16 mouse cellular contexts compared by ENCODE assay signal in genomic region chr19:12143356-12143755, GRCm38 (mm10). TPM values are rescaled to one million over a fixed set of nuclear protein-coding genes. Genes with fewer than 3 reads are reported as not detected.
DNase-seq lines count a peak whose midpoint lies in the region; ATAC-seq and TF ChIP-seq lines count a peak whose summit lies in the region.
"Had no signal": no experiment of that assay in that cellular context is flagged by ENCODE, and none has a peak within 500 bp of the region (broad histone marks: within the 10 kb centered on the region; RNA-seq: fewer than 3 reads in every experiment).

No protein-coding gene starts in this region.

- no peaks in the 10 kb centered on the region for H3K4me1 ChIP-seq in limb, embryonic 14.5 days (ENCODE audit: control insufficient read depth, insufficient read depth, low read length)
- H3K4me1 ChIP-seq in limb, embryonic 10.5 days: peaks cover 8% of the 10 kb centered on the region; the same call in 1 of the 2 replicates
- H3K4me1 ChIP-seq: heart, embryonic 13.5 days; neural tube, embryonic 12.5 days had no signal

- TF ChIP-seq CTCF in layer of hippocampus, adult 2 months (conservative IDR thresholded peaks at IDR 0.05): no peak

- TF ChIP-seq POLR2A in limb, embryonic 14.5 days (IDR thresholded peaks at IDR 0.05; ENCODE audit: borderline replicate concordance, extremely low read depth, insufficient read depth, insufficient read length): no peak

- H3K9me3 ChIP-seq in limb, embryonic 14.5 days (ENCODE audit: control insufficient read depth, low read length): no peaks in the 10 kb centered on the region
- H3K9me3 ChIP-seq in limb, embryonic 10.5 days (replicated peaks): no peaks in the 10 kb centered on the region
- H3K9me3 ChIP-seq: G1E; heart, embryonic 13.5 days; neural tube, embryonic 12.5 days had no signal

- H3K4me2 ChIP-seq in limb, embryonic 14.5 days (replicated peaks; ENCODE audit: low read depth, low read length, severe bottlenecking): no peak overlapping the region
- H3K4me2 ChIP-seq: heart, embryonic 13.5 days; neural tube, embryonic 12.5 days had no signal

- H3K27me3 ChIP-seq in limb, embryonic 14.5 days (ENCODE audit: control insufficient read depth, insufficient read depth, low read length): no peaks in the 10 kb centered on the region
- no peaks in the 10 kb centered on the region for H3K27me3 ChIP-seq in limb, embryonic 10.5 days (ENCODE audit: low read depth, poor library complexity, severe bottlenecking)
- H3K27me3 ChIP-seq: heart, embryonic 13.5 days; neural tube, embryonic 12.5 days had no signal

- no peak overlapping the region for H3K27ac ChIP-seq in limb, embryonic 14.5 days (replicated peaks; ENCODE audit: low read depth, low read length)
- H3K27ac ChIP-seq in limb, embryonic 10.5 days: no peak overlapping the region
- H3K27ac ChIP-seq in layer of hippocampus, adult 2 months: peak overlapping the region; percentile 78
- H3K27ac ChIP-seq: heart, embryonic 13.5 days; neural tube, embryonic 12.5 days had no signal

- no peaks in the 10 kb centered on the region for H3K36me3 ChIP-seq in limb, embryonic 14.5 days (ENCODE audit: control insufficient read depth, insufficient read depth, low read length)
- H3K36me3 ChIP-seq in limb, embryonic 10.5 days: no peaks in the 10 kb centered on the region
- H3K36me3 ChIP-seq: G1E; heart, embryonic 13.5 days; neural tube, embryonic 12.5 days had no signal

- no peak for ATAC-seq in limb, embryonic 14.5 days (ENCODE audit: low FRiP score, low read depth)
- no peak for ATAC-seq in megakaryocyte progenitor cell, adult 5-6 weeks (replicated peaks; ENCODE audit: poor library complexity)

- DNase-seq in embryo, embryonic 10 days (ENCODE audit: low spot score): peak; percentile 4
- DNase-seq in embryo, embryonic 9.5 days (ENCODE audit: extremely low spot score): no peak
- peak; percentile 17 for DNase-seq in limb, embryonic 14.5 days (ENCODE audit: low spot score)
- no peak for DNase-seq in limb, embryonic 10.5 days (ENCODE audit: low spot score)
- peak; percentile 72 to 87 for DNase-seq in layer of hippocampus, adult 2 months (ENCODE audit: low spot score in 2 of 2)
- DNase-seq in right cerebral cortex, postnatal 10 days (ENCODE audit: low spot score in 2 of 2): peak; percentile 59 to 81
- no peak for DNase-seq in kidney, adult 11 months
- DNase-seq: cerebellum, adult 11 months; lung, adult 18-20 months had no signal

- H3K9ac ChIP-seq in limb, embryonic 14.5 days (ENCODE audit: low read depth, low read length, severe bottlenecking): no peak overlapping the region
- H3K9ac ChIP-seq: heart, embryonic 13.5 days; neural tube, embryonic 12.5 days had no signal

- 23% methylated on average over 1 of the region's 1 CpGs for WGBS in limb, embryonic 14.5 days
- WGBS in limb, embryonic 10.5 days: 37% methylated on average over 1 of the region's 1 CpGs

- no peak overlapping the region for H3K4me3 ChIP-seq in limb, embryonic 14.5 days (replicated peaks; ENCODE audit: low read length)
- H3K4me3 ChIP-seq in limb, embryonic 10.5 days: no peak overlapping the region
- no peak overlapping the region for H3K4me3 ChIP-seq in layer of hippocampus, adult 2 months
- H3K4me3 ChIP-seq: heart, embryonic 13.5 days; neural tube, embryonic 12.5 days had no signal

RNA-seq across cellular contexts. Expression of gene Olfr76, which starts 20.4 kb away (rescaled TPM):
- not detected in 2 replicates for polyA plus RNA-seq in limb, embryonic 14.5 days (2012; rRNA removed)
- not detected in 2 replicates for polyA plus RNA-seq in limb, embryonic 14.5 days (2014; fragmentation: Nextera tagmentation; extraction: Ambion mirVana)
- polyA plus RNA-seq in limb, embryonic 10.5 days (2016; fragmentation: Nextera tagmentation; extraction: Ambion mirVana): not detected in 2 replicates
- not detected for total RNA-seq in layer of hippocampus, adult 2 months (2021)
- not detected in 2 replicates for total RNA-seq in megakaryocyte progenitor cell, adult 5-6 weeks (2015)
- total RNA-seq in megakaryocyte progenitor cell, adult 5-6 weeks (2017): not detected in 2 replicates
- total RNA-seq: megakaryocyte-erythroid progenitor cell, adult 5-6 weeks had no signal
- polyA plus RNA-seq: G1E; heart, embryonic 13.5 days; large intestine, adult 2 months; neural tube, embryonic 12.5 days; spleen, adult 2 months had no signal

RNA-seq across cellular contexts. Expression of gene Olfr1555-ps1, which starts 26.6 kb away (rescaled TPM):
- polyA plus RNA-seq in limb, embryonic 14.5 days (2012; rRNA removed): not detected in 2 replicates
- not detected in 2 replicates for polyA plus RNA-seq in limb, embryonic 14.5 days (2014; fragmentation: Nextera tagmentation; extraction: Ambion mirVana)
- not detected in 2 replicates for polyA plus RNA-seq in limb, embryonic 10.5 days (2016; fragmentation: Nextera tagmentation; extraction: Ambion mirVana)
- total RNA-seq in layer of hippocampus, adult 2 months (2021): not detected
- not detected in 2 replicates for total RNA-seq in megakaryocyte progenitor cell, adult 5-6 weeks (2015)
- not detected in 2 replicates for total RNA-seq in megakaryocyte progenitor cell, adult 5-6 weeks (2017)
- total RNA-seq: megakaryocyte-erythroid progenitor cell, adult 5-6 weeks had no signal
- polyA plus RNA-seq: G1E; heart, embryonic 13.5 days; large intestine, adult 2 months; neural tube, embryonic 12.5 days; spleen, adult 2 months had no signal

RNA-seq across cellular contexts. Expression of gene Olfr1428, which starts 27.7 kb away (rescaled TPM):
- polyA plus RNA-seq in limb, embryonic 14.5 days (2012; rRNA removed): not detected in 2 replicates
- polyA plus RNA-seq in limb, embryonic 14.5 days (2014; fragmentation: Nextera tagmentation; extraction: Ambion mirVana): not detected in 2 replicates
- polyA plus RNA-seq in limb, embryonic 10.5 days (2016; fragmentation: Nextera tagmentation; extraction: Ambion mirVana): not detected in 2 replicates
- total RNA-seq in layer of hippocampus, adult 2 months (2021): not detected
- not detected in 2 replicates for total RNA-seq in megakaryocyte progenitor cell, adult 5-6 weeks (2015)
- total RNA-seq in megakaryocyte progenitor cell, adult 5-6 weeks (2017): not detected in 2 replicates
- total RNA-seq: megakaryocyte-erythroid progenitor cell, adult 5-6 weeks had no signal
- polyA plus RNA-seq: G1E; heart, embryonic 13.5 days; large intestine, adult 2 months; neural tube, embryonic 12.5 days; spleen, adult 2 months had no signal

RNA-seq across cellular contexts. Expression of gene Olfr1427, which starts 40.2 kb away (rescaled TPM):
- polyA plus RNA-seq in limb, embryonic 14.5 days (2012; rRNA removed): not detected in 2 replicates
- not detected in 2 replicates for polyA plus RNA-seq in limb, embryonic 14.5 days (2014; fragmentation: Nextera tagmentation; extraction: Ambion mirVana)
- not detected in 2 replicates for polyA plus RNA-seq in limb, embryonic 10.5 days (2016; fragmentation: Nextera tagmentation; extraction: Ambion mirVana)
- not detected for total RNA-seq in layer of hippocampus, adult 2 months (2021)
- not detected in 2 replicates for total RNA-seq in megakaryocyte progenitor cell, adult 5-6 weeks (2015)
- not detected in 2 replicates for total RNA-seq in megakaryocyte progenitor cell, adult 5-6 weeks (2017)
- total RNA-seq: megakaryocyte-erythroid progenitor cell, adult 5-6 weeks had no signal
- polyA plus RNA-seq: G1E; heart, embryonic 13.5 days; large intestine, adult 2 months; neural tube, embryonic 12.5 days; spleen, adult 2 months had no signal

RNA-seq across cellular contexts. Expression of gene Olfr1426, which starts 51.5 kb away (rescaled TPM):
- polyA plus RNA-seq in limb, embryonic 14.5 days (2012; rRNA removed): not detected in 2 replicates
- not detected in 2 replicates for polyA plus RNA-seq in limb, embryonic 14.5 days (2014; fragmentation: Nextera tagmentation; extraction: Ambion mirVana)
- polyA plus RNA-seq in limb, embryonic 10.5 days (2016; fragmentation: Nextera tagmentation; extraction: Ambion mirVana): not detected in 2 replicates
- not detected for total RNA-seq in layer of hippocampus, adult 2 months (2021)
- total RNA-seq in megakaryocyte progenitor cell, adult 5-6 weeks (2015): not detected in 2 replicates
- not detected in 2 replicates for total RNA-seq in megakaryocyte progenitor cell, adult 5-6 weeks (2017)
- total RNA-seq: megakaryocyte-erythroid progenitor cell, adult 5-6 weeks had no signal
- polyA plus RNA-seq: G1E; heart, embryonic 13.5 days; large intestine, adult 2 months; neural tube, embryonic 12.5 days; spleen, adult 2 months had no signal

Comparison
In these comparisons a context has a peak if more than half of its experiments do, and no peak if none do; other contexts are left out.
1. DNase-seq: peak in embryo, embryonic 10 days (single experiment), limb, embryonic 14.5 days (single experiment), layer of hippocampus, adult 2 months (2 of 2) and right cerebral cortex, postnatal 10 days (2 of 2); none in embryo, embryonic 9.5 days (single experiment), limb, embryonic 10.5 days (single experiment) and kidney, adult 11 months (single experiment).